Mouse (Mus musculus) right cerebral cortex, adult 2 months (tissue): Measurements from ENCODE around the gene Cep170b.

Experiments used
- DNase-seq, 2 experiments: peaks; one replicate each; pipeline ENCODE4 v3.0.0; 2021 to 2022; ENCODE audit warnings: low spot score in 2 of 2

Cep170b gene

GRCm38 (mm10) chr12:112763176-112763575 is 42.9 kb downstream of the Cep170b start:
- no peak for DNase-seq

DNA sequence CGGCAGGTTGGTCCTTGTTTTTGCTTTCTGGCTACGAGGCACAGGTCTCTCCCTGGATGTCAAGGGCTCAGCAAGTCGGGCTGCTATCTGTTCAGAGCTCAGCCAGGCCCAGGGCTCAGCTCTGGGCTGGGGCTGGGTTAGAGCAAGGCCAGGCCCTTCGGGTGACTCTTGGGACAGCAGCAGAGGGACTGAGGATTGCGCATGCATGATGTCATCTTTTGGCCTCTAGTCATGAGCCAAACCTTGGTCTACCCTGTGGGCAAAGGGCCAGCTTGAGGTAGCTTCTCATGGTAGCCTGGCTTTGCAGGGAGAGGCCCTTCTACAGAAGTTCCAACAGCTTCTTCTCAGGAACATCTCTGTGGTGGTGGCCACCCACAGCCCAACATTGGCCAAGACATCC is 43.9 kb downstream of the Cep170b start:
- no peak for DNase-seq

DNA sequence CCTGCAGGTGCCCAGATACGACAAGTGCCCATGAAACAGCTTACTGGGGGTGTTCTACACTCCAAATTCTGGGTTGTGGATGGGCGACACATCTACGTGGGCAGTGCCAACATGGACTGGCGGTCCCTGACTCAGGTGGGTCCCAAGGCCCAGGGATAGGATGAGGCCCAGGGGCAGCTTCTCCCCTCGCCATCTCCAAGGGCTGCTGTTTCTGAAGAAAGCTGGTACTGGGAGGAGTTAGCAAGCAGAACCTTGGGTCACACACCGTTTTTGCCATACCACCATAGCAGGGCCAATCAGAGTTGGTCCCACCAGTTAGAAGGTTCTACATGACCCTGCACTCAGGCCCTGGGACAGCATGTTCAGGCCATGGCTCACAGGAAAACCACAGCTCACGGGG is 44.7 kb downstream of the Cep170b start:
- DNase-seq, result no peak

DNA sequence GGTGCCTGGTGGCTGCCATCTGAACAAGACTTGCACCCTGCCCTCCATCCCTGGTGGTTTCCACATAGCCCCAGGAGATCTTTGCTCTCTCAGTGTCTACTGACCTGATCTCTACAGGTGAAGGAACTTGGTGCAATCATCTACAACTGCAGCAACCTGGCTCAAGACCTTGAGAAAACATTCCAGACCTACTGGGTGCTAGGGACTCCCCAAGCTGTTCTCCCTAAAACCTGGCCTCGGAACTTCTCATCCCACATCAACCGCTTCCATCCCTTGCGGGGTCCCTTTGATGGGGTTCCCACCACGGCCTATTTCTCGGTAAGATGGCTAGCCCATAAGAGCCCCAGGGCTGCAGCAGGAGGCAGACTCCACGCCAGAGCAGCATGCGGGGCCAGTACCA is 46.3 kb downstream of the Cep170b start:
- no peak for DNase-seq

DNA sequence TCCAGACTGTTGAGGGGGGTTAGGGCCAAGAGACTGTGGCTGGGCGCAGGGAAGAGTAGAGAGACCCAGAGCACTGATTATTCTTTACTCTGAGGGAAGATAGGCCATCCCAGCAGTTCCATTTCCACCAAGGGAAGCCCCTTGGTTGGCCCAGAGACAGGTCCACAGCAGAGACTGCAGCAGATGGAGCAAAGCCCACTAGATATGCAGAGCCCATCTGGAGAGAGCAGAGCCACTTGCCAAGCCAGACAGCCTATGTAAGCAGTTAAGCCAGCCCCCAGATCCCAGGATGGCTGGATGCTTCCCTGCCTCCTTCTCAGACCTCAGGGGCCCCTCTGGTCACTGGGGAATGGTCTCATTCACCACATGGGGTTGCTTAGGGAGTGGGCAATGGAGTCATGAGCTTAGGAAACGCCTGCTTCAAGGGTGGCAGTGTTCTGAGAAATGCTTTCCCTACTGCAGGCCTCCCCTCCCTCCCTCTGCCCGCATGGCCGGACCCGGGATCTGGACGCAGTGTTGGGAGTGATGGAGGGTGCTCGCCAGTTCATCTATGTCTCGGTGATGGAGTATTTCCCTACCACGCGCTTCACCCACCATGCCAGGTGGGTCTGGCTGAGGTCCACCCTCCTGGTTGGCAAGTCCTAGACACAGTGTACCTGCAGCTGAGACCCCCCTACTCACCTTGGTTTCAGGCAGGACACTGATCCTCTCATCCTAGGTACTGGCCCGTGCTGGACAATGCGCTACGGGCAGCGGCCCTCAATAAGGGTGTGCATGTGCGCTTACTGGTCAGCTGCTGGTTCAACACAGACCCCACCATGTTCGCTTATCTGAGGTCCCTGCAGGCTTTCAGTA is 47.0 kb downstream of the Cep170b start:
- DNase-seq, result no peak

DNA sequence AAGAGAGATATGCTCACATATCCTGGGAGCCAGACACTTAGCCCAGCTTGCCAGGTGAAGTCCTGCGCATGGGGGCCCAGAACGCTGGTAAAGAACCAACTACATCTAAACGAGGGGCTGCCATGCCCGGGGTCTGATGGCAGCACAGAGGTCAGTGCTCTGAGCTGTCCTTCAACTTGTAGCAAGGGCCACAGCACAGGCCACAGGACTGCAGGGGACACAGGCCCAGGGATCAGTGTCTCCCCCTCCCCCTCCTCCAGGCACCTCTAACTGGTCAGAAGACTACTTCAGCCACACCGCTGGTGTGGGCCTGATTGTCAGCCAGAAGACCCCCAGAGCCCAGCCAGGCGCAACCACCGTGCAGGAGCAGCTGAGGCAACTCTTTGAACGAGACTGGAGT is 47.9 kb downstream of the Cep170b start:
- DNase-seq, result no peak

DNA sequence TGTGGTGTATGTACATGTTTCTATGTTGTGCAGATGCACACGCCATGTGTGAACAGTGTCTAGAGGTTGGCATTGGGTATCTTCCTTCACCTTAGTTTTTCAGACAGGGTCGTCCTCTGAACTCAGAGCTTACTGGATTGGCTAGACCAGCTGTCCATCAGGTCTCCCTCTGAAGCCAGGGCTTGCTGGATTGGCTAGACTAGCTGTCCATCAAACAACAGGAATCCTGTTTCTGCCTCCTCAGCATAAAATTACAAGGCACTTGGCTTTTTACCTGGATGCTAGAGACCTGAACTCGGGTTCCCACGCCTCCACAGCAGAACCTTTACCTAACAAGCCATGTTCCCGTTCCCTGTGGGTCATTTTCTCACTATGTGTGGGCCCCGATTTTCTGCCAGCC is 48.8 kb downstream of the Cep170b start:
- no peak for DNase-seq

DNA sequence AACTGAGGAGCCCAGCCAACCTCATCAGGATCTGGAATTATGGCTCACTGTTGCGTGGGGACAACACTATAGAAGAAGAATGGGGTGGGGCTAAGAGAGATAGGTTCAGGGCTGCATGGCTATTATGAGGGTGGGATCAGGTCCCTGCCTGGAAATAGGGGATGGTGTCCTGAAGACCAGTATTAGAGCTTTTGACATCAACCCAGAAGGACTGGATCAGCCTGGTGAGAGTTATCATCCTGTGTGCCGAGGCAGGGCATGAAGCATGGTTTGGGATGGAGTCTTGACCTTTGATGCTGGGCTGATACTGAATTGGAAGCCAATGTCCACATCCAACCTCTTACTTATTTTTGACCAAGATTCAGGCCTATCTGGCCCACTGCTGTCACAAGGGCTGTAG is 49.5 kb downstream of the Cep170b start:
- no peak for DNase-seq

GRCm38 (mm10) chr12:112770396-112770795 is 50.1 kb downstream of the Cep170b start:
- DNase-seq, result no peak

DNA sequence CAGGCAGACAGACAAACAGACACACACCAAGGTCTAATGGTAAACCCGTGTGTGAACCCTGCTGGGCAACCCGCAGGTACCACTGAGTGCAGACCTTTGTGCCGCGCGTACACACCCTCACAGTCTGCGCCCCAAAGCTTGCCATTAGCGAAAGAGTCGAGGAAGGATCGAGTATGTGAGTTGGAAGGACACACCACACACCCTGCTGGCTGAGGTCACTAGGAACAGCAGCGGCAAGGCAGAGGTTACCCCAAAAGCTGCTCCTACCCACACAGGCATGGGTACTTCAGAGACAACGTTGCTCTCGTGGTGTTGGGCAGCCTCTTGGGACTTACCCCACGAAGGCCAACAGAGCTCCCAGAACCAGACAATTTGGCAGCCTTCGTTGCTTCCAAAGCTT is 52.1 kb downstream of the Cep170b start:
- DNase-seq, result no peak

DNA sequence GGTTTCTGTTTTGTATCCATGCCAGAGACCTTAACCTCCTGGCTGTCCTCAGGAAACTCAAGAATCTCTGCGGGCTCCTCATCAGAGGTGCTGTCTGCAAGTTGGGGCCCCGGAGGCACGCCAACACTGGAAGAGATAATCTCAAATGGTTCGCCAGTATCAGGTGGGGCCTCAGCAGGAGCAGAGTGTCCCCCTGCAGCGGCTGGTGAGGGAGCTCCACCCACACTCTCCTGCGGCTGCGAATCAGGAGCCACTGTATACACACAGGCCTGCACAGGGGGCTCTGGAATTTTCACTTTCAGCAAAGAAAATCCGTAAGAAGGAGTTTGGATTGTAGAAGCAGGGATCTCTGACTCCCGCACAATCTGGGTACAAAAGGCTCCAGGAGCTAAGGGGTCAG is 53.1 kb downstream of the Cep170b start:
- no peak for DNase-seq

- no peak for DNase-seq
Measured at GRCm38 (mm10) chr12:112774026-112774425, 53.8 kb downstream of the Cep170b start.

GRCm38 (mm10) chr12:112774481-112774880 is 54.2 kb downstream of the Cep170b start:
- DNase-seq, result no peak

DNA sequence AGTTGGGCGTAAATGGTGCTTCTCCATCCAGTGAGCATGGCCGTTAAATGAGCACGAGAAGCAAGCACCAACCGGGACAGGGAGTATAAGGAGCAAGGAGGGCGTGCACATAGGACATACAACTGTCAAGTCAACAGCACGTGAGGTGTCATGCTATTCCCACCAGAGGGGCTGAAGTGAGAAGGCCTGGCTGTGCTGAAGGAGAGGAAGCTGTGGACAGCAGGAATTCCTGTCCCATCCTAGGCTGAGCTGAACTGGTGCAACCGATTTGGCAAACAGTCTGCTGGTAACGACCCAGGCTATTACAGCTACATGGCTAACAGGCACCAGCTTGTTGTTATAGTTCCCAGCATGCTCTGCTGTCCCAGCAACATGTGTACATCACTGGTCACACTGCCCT is 70.8 kb downstream of the Cep170b start:
- no peak for DNase-seq

DNA sequence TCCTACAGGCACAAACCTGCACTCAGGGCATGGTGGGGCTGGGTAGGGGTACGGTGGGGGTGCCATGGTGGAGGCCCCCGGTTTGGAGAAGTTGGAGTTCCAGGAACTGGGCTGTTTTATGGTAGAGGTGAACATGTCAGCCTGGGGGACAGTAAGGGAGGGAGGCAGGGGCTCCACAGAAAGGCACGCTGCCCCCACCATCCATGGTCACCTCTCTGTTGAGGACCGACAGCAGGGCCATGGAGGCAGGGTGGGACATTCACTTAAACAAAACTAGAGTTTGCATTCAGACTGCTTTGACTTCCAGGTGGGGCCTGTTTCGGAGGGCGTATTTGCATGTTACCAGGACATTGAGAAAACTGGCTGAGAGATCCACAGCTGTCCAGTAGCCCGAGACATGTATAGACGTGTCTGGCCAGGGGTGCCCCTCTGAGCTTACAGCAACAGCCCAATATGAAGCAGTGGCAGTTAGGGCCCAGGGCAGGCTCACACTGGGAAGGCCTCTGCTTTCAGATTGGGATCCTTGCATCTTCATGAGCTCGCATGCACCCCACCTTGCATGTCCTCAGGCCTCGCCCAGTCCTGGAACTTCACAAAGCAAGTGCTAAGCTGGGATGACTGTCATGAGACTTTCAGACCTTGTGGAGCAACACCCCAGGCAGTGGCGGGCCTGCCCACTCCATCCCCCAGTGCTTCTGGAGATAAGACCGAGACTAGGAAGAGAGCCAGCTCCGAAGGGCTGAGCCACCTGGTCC is 73.5 kb downstream of the Cep170b start:
- no peak for DNase-seq

DNA sequence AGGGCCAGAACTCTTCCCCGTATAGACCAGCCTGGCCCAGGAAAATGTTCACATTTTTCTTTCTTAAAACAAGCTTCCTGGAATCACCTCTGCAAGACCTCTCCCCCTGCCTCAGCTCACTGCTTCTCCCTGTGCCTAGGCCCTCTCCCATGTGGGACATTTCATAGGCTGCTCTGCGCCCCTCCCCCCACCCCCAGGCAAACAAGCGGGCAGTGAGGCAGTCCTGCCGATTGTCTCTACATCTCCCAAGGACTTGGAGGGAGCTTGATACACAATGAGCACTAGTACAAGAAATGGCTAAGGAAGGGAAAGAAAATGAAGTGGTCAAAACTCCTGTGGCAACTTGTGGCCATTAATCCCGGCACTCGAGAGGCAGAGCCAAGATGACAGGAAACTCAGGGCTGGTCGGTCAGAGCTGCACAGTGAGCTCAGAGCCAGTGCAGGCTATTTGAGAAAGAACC is 74.1 kb downstream of the Cep170b start:
- DNase-seq, result no peak

DNA sequence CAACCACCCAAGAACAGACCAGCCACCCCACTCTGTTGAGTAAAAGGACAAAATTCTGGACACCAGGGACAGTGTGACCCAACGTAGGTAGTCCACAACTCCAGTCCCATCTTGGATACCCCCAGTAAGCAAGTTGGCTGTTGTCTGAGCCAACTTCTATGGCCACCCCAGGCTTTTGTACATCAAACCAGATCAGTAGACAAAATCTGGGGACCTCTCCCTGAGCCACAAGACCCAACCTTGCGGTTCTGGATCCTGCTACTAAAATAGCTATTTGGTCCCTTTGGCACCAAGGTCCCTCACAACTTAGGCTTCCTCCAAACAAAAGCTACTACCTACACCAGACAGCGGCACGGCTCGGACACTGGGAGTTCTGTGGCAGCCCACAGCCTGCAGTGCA is 74.7 kb downstream of the Cep170b start:
- no peak for DNase-seq

- no peak for DNase-seq
Measured at GRCm38 (mm10) chr12:112795466-112796104, 75.3 kb downstream of the Cep170b start.
